Mouse (Mus musculus): ENCODE data around the gene Slc4a8.

Slc4a8 gene

GRCm38 (mm10) chr15:100761419-100762185 is at the start of gene Slc4a8:
TSS of gene Slc4a8 (plus strand) at chr15:100761747.
- in situ Hi-C loops (cut with MboI): no loop called here

DNA sequence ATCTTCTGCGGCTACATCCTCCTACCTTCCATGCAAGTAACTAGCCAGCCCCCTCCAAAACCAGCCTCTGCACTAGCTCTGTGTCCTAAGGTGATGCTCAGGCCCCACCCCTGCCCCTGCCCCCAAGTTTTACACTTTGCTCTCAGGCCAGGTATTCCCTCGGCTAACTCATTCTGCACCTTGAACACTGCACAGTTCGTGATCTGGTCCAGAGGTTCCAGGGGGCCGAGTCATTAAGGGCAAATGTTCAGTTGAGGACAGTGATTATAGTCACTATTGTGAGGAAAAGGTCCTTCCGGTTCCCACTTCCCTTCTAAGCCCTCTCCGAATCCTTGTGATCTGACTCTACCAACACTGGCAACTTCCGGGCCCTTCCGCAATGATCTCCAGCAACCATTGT is 47.1 kb upstream of the Slc4a8 start:
- in situ Hi-C loops (cut with MboI): no loop called here

DNA sequence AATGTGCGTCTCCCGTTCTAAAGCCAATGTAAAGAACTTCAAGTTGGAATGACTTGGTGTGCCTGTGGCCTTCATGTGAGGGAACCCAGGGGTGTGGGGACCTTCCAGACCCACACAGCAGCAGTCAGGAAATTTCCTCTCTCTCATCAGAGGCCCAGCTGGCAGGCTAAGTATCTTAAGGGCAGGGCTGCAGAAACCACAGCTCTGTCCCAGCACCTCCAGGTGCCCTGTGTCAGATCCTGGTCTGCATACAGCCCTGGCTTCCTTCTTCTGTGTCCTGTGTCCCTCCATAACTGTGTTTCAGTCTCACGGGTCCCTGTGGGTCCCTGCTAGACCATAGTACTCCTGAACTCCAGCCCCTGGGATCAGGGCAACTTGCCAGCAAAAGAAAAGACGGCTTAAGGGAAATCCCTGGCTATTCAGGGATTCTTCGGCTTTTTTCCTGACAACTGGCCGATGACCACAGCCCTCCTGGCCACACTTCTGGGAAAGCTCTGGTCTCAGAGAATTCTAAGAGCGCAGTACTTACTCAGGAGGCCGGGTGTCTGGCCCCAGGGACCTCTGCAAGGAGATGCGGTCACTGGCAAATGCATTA is 46.1 kb upstream of the Slc4a8 start:
- in situ Hi-C loops (cut with MboI): no loop called here

DNA sequence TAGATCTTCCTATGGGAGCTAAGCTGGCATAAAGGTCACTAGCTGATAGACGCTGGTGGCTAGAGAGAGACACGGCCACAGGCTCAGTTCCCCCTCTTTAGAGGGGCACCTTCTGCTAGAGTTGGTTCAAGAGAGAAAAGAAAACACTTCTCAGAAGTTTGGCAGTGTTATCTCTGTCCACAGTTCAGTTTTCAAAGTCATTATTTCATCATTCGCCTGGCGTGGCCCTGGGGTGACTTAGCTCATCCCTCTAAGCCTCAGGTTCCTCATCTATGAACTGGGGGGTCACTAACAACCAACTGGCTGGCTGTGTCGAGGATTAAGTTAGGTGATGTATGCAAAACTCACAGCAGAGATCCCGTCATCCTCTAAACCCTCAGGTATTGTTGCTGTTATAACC is 43.6 kb upstream of the Slc4a8 start:
- in situ Hi-C loops (cut with MboI): no loop called here

DNA sequence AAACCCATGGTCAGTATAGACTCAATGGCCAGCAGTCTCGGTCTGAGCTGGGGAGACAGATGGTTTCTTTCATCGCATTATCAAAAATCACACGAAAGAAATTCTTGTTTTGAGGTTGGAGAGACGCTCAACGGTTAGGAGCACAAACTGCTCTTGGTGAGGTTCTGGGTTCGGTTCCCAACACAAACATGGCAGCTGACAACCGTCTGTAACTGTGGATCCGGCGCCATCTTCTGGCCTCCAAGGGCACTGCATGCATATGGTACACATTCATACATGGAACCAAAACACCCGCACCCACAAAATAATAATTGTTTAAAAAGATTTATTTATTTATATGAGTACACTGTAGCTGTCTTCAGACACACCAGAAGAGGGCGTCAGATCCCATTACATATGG is 43.0 kb upstream of the Slc4a8 start:
- in situ Hi-C loops (cut with MboI): no loop called here

GRCm38 (mm10) chr15:100719217-100719616 is 42.3 kb upstream of the Slc4a8 start:
- in situ Hi-C loops (cut with MboI): no loop called here

DNA sequence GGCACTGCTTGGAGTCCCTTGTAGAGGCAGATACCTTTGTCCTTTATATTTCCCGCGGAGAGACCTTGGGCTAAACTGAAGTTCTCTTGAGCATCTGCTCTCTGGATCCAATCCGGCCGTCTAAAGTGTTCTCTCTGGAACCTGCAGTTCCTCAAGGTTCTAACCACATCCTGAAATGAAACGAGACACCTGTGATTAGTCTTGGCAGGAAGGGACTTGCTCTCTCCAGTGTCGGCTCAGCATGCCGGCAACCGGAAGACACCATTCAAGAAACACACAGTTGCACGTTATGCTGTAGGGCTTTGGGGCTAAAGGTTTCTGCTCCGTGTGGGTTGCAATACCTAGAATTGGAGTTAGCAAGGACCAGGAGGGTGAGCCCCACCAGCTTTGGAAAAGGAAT is 41.5 kb upstream of the Slc4a8 start:
- in situ Hi-C loops (cut with MboI): no loop called here

- in situ Hi-C loops (cut with MboI): no loop called here
These were observed 40.1 kb upstream of the Slc4a8 start for GRCm38 (mm10) chr15:100721445-100721844.

- in situ Hi-C loops (cut with MboI): no loop called here
These were observed 39.5 kb upstream of the Slc4a8 start for GRCm38 (mm10) chr15:100722026-100722425.

DNA sequence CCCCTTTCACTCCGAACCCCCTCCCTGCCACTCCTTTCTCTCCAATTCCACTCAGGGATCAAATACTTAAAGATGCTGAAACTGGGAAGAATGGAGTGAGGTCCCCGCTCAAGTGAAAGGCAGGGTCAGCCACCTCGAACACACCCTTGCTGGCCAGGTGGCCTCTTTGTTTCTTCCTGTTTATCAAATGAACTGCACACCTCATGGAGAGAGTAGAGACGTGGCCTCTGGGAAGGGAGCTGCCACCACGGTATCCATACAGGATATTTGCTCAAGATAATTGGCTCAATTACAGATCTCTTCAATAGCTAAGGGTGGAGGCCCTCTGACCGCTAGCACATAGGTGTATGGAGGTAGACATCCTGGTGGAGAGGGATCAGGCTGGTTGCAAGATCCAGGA is 39.0 kb upstream of the Slc4a8 start:
- in situ Hi-C loops (cut with MboI): no loop called here

GRCm38 (mm10) chr15:100723505-100723904 is 38.0 kb upstream of the Slc4a8 start:
- in situ Hi-C loops (cut with MboI): no loop called here

DNA sequence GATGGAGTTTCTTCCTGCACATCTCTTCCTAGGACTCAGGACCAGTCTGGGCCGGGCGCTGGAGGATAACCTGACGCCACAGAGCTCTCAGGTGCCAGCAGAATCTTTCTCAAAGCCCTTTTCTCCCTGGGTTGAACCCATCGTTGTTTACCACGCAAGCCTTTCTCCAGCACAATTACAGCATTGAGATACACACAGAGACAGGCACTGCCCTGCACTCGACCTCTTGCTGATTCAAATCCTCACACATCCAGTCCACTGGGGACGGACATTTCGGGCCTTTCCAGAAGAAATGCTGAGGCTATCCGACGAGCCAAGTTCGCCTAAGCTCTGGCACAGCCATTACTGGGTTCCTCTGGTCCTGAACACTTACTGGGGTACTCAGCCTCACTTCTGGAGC is 34.8 kb upstream of the Slc4a8 start:
- in situ Hi-C loops (cut with MboI): no loop called here

DNA sequence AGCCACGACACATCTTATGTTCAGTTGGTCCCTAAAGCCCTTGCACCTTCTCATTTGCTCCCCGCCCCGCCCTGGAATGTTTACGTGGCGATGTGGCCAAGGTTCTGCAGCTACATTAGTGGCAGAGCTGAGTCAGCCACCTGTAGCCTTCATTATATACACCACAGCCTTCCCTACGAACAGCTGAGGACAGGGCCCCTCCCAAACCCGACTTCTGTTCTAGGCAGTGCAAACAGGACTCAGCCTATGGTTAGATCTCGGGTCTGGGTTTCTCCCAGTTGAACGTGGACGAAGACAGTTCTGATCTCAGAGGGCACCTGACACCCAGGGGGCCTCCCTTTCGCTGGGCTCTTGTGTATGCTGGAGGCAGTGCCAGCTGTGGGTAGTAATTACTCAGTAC is 33.7 kb upstream of the Slc4a8 start:
- in situ Hi-C loops (cut with MboI): no loop called here

DNA sequence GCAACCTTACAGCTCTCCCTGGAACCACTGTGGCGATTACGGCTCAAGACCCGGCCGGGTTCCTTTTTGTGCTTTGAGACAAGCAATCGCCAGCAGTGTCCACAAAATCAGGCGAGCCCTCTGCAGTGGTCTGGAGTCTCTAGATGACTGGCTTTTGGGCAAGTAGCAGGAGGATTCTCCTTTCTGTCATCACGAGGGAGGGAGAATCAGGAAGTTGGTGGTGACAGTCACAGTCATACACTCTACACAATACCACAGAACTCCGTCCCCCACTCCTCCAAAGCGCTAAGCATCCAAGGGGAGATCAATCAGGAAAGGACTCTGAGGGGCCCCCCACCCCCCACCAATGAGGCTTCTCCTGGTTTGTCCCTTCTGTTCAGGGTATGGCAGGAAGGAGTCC is 33.0 kb upstream of the Slc4a8 start:
- in situ Hi-C loops (cut with MboI): no loop called here

DNA sequence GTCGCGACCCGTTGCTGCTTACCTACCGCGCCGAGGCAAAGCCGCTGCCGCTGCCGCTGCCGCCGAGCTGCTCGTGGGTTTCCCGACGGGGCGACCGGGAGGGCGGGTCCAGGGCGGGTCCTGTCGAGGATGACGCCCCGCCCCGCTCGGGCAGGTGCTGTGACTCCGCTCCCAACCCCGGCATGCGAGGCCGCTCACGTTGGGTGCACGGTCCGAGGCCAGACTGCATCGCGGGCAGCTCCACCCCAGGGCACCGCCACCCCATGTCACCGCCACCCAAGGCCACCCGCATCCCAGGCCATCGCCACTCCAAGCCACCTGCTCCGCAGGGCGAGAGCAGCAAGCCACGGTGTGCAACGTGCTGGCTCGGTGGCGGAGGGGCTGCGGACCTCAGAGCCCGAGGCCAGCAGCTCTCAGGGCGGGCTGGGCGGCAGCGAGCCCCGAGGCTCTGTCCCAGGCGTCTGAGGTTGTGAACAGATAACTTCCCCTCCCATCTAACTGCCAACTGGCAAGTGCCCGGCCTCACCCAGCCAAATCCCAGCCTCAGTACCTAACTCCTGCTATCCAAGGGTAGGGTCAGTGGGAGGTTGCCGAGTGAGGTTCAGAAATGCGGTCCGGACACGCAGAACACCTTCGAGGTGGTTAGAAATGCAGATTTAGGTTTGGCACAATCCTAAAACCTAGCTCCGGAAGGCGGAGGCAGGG is 32.1 kb upstream of the Slc4a8 start, which contains the start of gene Galnt6:
Galnt6 (minus strand) TSS at position 96 of the 705 bp plus-strand sequence.
- in situ Hi-C loops (cut with MboI): no loop called here

GRCm38 (mm10) chr15:100731081-100731480 is 30.5 kb upstream of the Slc4a8 start:
- in situ Hi-C loops (cut with MboI): no loop called here

DNA sequence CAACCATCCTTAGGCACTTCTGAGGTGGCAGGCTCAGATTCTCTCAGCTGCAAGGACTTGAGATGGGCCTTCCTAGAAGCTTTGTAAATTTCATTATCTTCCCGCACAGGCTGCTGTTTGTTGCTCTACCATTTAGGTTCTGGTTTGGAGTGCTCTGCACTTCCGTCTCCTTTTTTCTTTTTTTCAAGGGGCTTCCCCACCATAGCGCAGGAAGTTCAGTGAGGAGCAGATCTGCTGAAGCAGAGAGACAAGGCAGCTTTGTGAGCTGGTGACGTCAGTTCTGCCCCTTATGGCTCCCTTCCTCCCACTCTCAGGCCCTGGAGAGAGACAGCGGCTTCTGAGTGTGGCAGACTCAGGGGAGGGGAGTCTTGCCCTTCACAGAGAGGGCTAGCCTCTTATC is 29.0 kb upstream of the Slc4a8 start:
- in situ Hi-C loops (cut with MboI): no loop called here

DNA sequence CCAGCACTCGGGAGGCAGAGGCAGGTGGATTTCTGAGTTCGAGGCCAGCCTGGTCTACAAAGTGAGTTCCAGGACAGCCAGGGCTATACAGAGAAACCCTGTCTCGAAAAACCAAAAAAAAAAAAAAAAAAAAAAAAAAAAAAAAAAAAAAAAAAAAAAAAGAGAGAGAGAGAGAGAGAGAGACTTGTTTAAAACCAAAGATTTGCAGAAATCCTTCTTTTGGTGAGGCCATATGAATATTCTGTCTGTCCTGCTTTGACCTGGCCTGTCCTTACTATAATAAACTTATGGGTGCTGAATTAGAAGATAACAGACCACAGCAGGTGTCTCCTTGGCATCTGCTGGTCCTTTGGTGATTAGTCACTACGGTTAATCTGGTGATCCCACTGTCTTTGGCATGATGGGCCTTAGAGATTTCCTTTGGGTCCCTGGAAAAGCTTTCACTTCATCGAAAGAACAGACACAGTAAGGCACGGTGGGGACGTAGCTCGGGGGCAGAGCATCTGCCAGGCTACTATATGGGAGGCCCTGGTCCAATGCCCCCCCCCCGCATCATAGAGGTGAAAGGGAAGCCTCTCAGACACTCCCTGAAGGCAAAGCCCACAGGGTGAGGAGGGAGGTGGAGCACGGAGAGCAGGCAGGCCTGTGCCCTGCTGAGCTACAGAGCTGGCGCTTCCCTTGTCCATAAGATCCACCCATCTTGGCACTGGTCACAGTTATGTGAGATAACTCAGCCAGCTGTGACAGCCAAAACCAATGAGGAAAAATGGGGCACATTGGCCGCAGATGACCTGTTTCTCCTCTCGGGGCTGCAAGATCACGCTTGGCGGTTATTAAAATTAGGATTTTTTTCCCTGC is 26.2 kb upstream of the Slc4a8 start:
- in situ Hi-C loops (cut with MboI): no loop called here

DNA sequence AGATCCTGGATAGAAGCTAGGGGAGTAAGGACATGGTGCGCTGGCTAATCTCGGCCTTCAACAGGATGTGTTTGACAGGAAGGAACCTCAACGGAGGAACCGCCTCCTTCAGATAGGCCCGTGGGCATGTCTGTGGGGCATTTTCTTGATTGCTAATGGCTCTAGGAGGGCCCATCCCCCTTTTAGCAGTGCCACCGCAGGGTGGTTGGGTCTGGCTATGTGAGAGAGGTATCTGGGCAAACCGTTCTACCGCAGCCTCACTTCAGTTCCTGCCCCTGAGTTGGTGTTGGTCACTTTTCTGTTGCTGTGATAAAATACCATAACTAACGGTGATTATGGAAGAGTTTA is 25.6 kb upstream of the Slc4a8 start:
- in situ Hi-C loops (cut with MboI): no loop called here

DNA sequence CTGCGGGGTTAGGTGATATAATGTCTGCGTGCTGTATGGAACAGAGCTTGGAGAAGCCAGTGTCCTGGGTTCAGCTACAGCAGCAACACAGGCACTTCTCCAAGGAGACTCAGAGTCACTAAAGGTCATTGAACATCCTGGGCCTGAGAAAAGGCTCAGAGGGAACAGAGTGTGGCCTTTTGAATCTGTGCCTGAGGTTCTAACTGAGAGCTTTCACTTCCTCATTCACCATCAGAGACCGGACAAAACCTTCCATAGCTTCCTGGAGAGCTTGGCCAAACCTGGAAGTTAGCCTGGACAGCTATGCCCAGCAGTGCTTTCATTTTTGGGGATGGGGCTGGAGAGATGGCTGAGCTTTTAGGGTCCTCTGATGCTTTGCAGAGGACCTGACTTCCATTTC is 23.9 kb upstream of the Slc4a8 start:
- in situ Hi-C loops (cut with MboI): no loop called here

DNA sequence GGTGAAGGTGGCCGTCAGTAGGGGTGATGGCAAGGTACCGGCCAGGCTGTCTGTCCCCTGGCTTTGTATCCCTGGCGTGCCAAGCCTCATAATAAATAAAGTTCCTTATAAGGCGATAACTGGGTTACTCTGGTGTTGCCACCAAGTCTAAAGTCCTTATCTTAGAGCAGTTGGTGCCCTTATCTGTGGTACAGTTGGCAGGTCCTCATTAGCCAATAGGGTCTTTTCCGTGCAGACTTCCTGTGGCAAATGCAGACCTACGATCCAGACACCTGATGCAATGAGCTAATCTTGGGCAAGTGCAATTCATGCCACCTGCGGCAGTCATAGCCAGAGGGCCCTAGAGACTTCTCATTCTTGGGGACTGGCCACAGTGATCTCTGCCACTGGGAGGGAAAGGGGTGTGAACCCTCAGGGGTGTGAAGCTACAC is 23.2 kb upstream of the Slc4a8 start:
- in situ Hi-C loops (cut with MboI): no loop called here

DNA sequence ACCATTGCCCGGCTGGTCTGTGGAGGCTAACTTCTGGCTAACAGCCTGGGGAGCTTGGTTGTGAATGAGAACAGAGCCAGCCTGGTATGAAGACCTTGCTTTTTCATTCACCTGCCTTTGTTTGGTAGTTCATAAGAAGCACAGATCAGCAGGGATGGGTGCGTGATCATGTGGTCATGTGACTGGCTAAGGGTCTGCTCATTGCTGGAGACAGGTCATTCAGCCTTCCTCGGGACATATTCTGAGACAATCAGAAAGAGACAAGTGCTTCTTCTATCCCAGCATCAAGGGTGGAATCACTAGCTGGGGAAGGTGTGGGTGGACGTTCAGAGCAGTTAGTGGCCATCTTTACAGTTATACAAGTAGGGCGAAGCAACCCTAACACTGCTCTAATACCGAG is 22.1 kb upstream of the Slc4a8 start:
- in situ Hi-C loops (cut with MboI): no loop called here

Data from mature B cell (primary cell).